Mouse (Mus musculus) limb, embryonic 14.5 days (tissue): Measurements from ENCODE around the gene Ppip5k1. TPM values are rescaled to one million over a fixed set of nuclear protein-coding genes. Genes with fewer than 3 reads are reported as not detected.
A peak's percentile ranks its signal among the peaks of the same experiment; 100 is the strongest.
"Not testable (repeated sequence)": the region's sequence is repeated elsewhere in the genome, so short reads cannot be mapped to it uniquely, and the experiment has no call there.

Experiments
- ATAC-seq: fragments of 200-750 bp; cut with Nextera tagmentation; 2 replicates; pipeline ENCODE4 v1.8.0; 2017; ENCODE audit warnings: low read depth, moderate number of reproducible peaks, moderate TSS enrichment; ENCODE audit not compliant: low FRiP score
- DNase-seq: peaks from one replicate; pipeline ENCODE4 v3.0.0-alpha.2; 2015; ENCODE audit warnings: low spot score
- H3K27ac ChIP-seq: fragments of 300-500 bp; sonication (generic); replicated peaks from 2 replicates; pipeline ENCODE4 v1.5.1; 2014; ENCODE audit warnings: low read depth, mild to moderate bottlenecking, low read length, moderate library complexity, mixed read lengths
- H3K27me3 ChIP-seq: fragments of 300-500 bp; sonication (generic); 2 replicates; pipeline ENCODE4 v1.6.1; 2014; ENCODE audit warnings: low read length, mixed read lengths; ENCODE audit not compliant: control insufficient read depth, insufficient read depth
- H3K36me3 ChIP-seq: fragments of 300-500 bp; sonication (generic); 2 replicates; pipeline ENCODE4 v1.6.1; 2014; ENCODE audit warnings: mild to moderate bottlenecking, low read length, moderate library complexity, mixed read lengths; ENCODE audit not compliant: control insufficient read depth, insufficient read depth
- H3K4me1 ChIP-seq: fragments of 300-500 bp; sonication (generic); 2 replicates; pipeline ENCODE4 v1.6.1; 2014; ENCODE audit warnings: antibody characterized with exemption, low read length, mixed read lengths; ENCODE audit not compliant: control insufficient read depth, insufficient read depth
- H3K4me2 ChIP-seq: fragments of 300-500 bp; sonication (generic); replicated peaks from 2 replicates; pipeline ENCODE4 v1.6.1; 2014; ENCODE audit warnings: low read depth, mild to moderate bottlenecking, low read length, moderate library complexity; ENCODE audit not compliant: severe bottlenecking
- H3K4me3 ChIP-seq: fragments of 300-500 bp; sonication (generic); replicated peaks from 2 replicates; pipeline ENCODE4 v1.5.1; 2014; ENCODE audit warnings: low read length
- H3K9ac ChIP-seq: fragments of 300-500 bp; sonication (generic); 2 replicates; pipeline ENCODE4 v1.6.1; 2014; ENCODE audit warnings: mild to moderate bottlenecking, low read depth, low read length, moderate library complexity; ENCODE audit not compliant: severe bottlenecking
- H3K9me3 ChIP-seq: fragments of 300-500 bp; sonication (generic); 2 replicates; pipeline ENCODE4 v1.6.1; 2016; ENCODE audit warnings: low read length; ENCODE audit not compliant: control insufficient read depth
- POLR2A ChIP-seq: fragments of 200-500 bp; IDR thresholded peaks from 2 replicates; pipeline ENCODE4 v1.8.0; 2012; ENCODE audit warnings: inconsistent platforms, mild to moderate bottlenecking, moderate library complexity, borderline replicate concordance; ENCODE audit not compliant: insufficient read depth, insufficient read length; ENCODE audit errors: extremely low read depth
- WGBS: fragments of 180-500 bp; shearing (Covaris S2); extraction: QIAGEN DNeasy Blood & Tissue Kit; methylation state at CpG from one replicate; pipeline ENCODE4 v1.1.7; 2014; 5-methylcytosine and 5-hydroxymethylcytosine counted together
- polyA plus RNA-seq, 2 experiments: library from polyadenylated mRNA; depleted of rRNA in 1 of 2; stranded (reverse) in 1 of 2; unstranded in 1 of 2; fragments of >200 nt; fragmentation: Nextera tagmentation in 1 of 2; extraction: Ambion mirVana in 1 of 2; gene quantifications; 2 replicates each; pipeline versions ENCODE4 v1.2.1 to v1.2.3; 2012 to 2014

Ppip5k1 gene
- polyA plus RNA-seq (2012; rRNA removed) (12.4 and 13.0 TPM in 2 replicates), polyA plus RNA-seq (2014; fragmentation: Nextera tagmentation; extraction: Ambion mirVana) (7.6 and 10.3 TPM in 2 replicates)

GRCm38 (mm10) chr2:121354820-121355592, at the start of gene Ppip5k1:
TSS of gene Ppip5k1 (minus strand) at chr2:121355396.
- 0 out of 2 replicates have a peak within 1 kb of the TSS, but pooled peaks have one; percentile 1 for H3K27ac ChIP-seq
- H3K36me3 ChIP-seq = no peaks in the 10 kb centered on the region
- DNase-seq (peak; percentile 96), ATAC-seq (peak; percentile 99)
- peaks cover 6% of the 10 kb centered on the region for H3K27me3 ChIP-seq
- peak within 1 kb of the TSS; percentile 62 for H3K4me3 ChIP-seq
- under 1% methylated on average over 58 of the region's 58 CpGs for WGBS
- peak within 1 kb of the TSS; percentile 74 for H3K9ac ChIP-seq
- 0 out of 2 replicates have a peak, but pooled peaks have one; percentile 56 for TF ChIP-seq POLR2A
- H3K4me2 ChIP-seq = peak within 1 kb of the TSS; percentile 61
- peaks cover 7% of the 10 kb centered on the region for H3K4me1 ChIP-seq
- H3K9me3 ChIP-seq = no peaks in the 10 kb centered on the region

- Histone ChIP-seq H3K9me3 (no peaks in the 10 kb centered on the region), H3K4me3 (no peak overlapping the region), H3K27me3 (no peaks in the 10 kb centered on the region), H3K36me3 (no peaks in the 10 kb centered on the region), H3K4me2 (no peak overlapping the region), H3K4me1 (no peaks in the 10 kb centered on the region), H3K27ac (no peak overlapping the region), H3K9ac (no peak overlapping the region)
- no peak for DNase-seq
- TF ChIP-seq POLR2A = no peak
- no peak for ATAC-seq
Observed at GRCm38 (mm10) chr2:121403296-121403695, 48.1 kb upstream of the Ppip5k1 start.

- WGBS = 19% methylated on average over 8 of the region's 8 CpGs
- TF ChIP-seq POLR2A = no peak
- no peaks in the 10 kb centered on the region for H3K4me1 ChIP-seq
- H3K36me3 ChIP-seq = no peaks in the 10 kb centered on the region
- peak; percentile 93 for DNase-seq
- H3K9ac ChIP-seq = no peak overlapping the region
- H3K9me3 ChIP-seq = no peaks in the 10 kb centered on the region
- H3K4me3 ChIP-seq = no peak overlapping the region
- H3K27me3 ChIP-seq = no peaks in the 10 kb centered on the region
- no peak overlapping the region for H3K27ac ChIP-seq
- no peak for ATAC-seq
- H3K4me2 ChIP-seq = no peak overlapping the region
Observed at GRCm38 (mm10) chr2:121396624-121397023, 41.4 kb upstream of the Ppip5k1 start.

GRCm38 (mm10) chr2:121386961-121387575, 31.9 kb upstream of the Ppip5k1 start, which contains the start of gene Strc:
TSS of gene Strc (minus strand) at chr2:121387168.
- not testable (repeated sequence) for H3K9ac ChIP-seq, H3K27me3 ChIP-seq, ATAC-seq, H3K27ac ChIP-seq, H3K9me3 ChIP-seq, H3K36me3 ChIP-seq, H3K4me1 ChIP-seq, H3K4me2 ChIP-seq, H3K4me3 ChIP-seq, DNase-seq
- 91% methylated on average over 14 of the region's 17 CpGs for WGBS

DNA sequence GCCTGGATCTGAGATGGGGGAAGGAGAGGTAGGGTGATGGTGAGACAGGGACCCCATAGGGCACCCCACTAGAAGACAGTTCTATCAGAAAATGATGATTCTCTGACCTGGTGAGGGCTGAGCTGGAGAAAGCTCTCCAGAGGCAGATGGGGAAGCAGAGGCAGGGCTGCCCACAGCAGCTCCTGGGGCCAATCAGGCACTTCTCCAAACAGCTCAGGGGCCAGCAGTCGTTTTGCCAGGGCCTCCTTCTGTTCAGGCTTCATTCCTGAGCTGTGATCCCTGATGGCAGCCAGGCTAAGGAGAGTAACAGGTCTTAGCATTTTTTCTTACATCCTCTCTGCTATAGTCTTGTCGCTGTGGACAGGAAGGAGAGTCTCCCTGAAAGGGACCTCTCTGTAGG, 19.6 kb upstream of the Ppip5k1 start:
- no peak for TF ChIP-seq POLR2A
- Histone ChIP-seq H3K9ac (no peak overlapping the region), H3K4me2 (no peak overlapping the region), H3K27ac (no peak overlapping the region), H3K36me3 (no peaks in the 10 kb centered on the region), H3K4me3 (no peak overlapping the region), H3K27me3 (no peaks in the 10 kb centered on the region), H3K4me1 (no peaks in the 10 kb centered on the region), H3K9me3 (no peaks in the 10 kb centered on the region)
- DNase-seq = no peak
- no peak for ATAC-seq
- 44% methylated on average over 2 of the region's 2 CpGs for WGBS
